Mouse (Mus musculus): ENCODE data around the gene Gm36028. TPM values are rescaled to one million over a fixed set of nuclear protein-coding genes. Genes with fewer than 3 reads are reported as not detected.

The Gm36028 gene
- polyA plus RNA-seq, 1 experiment from 2014 or later: 0.43 TPM

- Histone ChIP-seq H3K4me3 (ENCODE audit: low read length) (peak within 1 kb of the TSS; percentile 99), H3K9me3 (ENCODE audit: control insufficient read depth, low read length) (no peaks in the 10 kb centered on the region), H3K4me2 (ENCODE audit: low read depth, low read length) (peak within 1 kb of the TSS; percentile 77), H3K4me1 (replicated peaks; ENCODE audit: control insufficient read depth, insufficient read depth, low read length) (peaks cover 22% of the 10 kb centered on the region), H3K36me3 (ENCODE audit: control insufficient read depth, insufficient read depth, low read length) (no peaks in the 10 kb centered on the region), H3K9ac (ENCODE audit: low read length) (peak within 1 kb of the TSS; percentile 99), H3K27me3 (ENCODE audit: control insufficient read depth, insufficient read depth, low read depth, low read length) (no peaks in the 10 kb centered on the region), H3K27ac (ENCODE audit: low read length) (peak within 1 kb of the TSS; percentile 98)
- peak; percentile 96 for ATAC-seq (ENCODE audit: low read depth)
- WGBS: under 1% methylated on average over 61 of the region's 86 CpGs
Observed at GRCm38 (mm10) chr16:37867791-37868505, 7.0 kb upstream of the Gm36028 start, which contains the start of gene Lrrc58. TSS of gene Lrrc58 (plus strand) at chr16:37868389.

DNA sequence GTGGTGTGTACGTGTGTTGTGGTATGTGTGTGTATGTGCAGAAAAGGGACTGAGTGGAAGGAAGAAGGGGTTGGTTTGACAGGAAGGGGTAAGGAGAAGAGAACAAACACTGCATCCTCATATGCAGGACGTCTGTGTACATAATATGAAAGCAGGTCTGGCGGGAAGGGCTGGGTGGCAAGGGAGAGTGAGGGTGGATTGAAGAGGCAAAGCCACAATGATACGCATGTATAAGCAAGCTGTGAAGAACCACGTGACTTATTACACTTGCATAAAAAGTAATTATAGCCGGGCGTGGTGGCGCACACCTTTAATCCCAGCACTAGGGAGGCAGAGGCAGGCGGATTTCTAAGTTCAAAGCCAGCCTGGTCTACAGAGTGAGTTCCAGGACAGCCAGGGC is 4.9 kb upstream of the Gm36028 start:
- no peak overlapping the region for H3K9ac ChIP-seq (ENCODE audit: low read length)
- peaks cover 14% of the 10 kb centered on the region for H3K4me1 ChIP-seq (replicated peaks; ENCODE audit: control insufficient read depth, insufficient read depth, low read length)
- no peaks in the 10 kb centered on the region for H3K36me3 ChIP-seq (ENCODE audit: control insufficient read depth, insufficient read depth, low read length)
- no peak overlapping the region for H3K27ac ChIP-seq (ENCODE audit: low read length)
- no peak for ATAC-seq (ENCODE audit: low read depth)
- WGBS: 71% methylated on average over 9 of the region's 9 CpGs
- no peaks in the 10 kb centered on the region for H3K27me3 ChIP-seq (ENCODE audit: control insufficient read depth, insufficient read depth, low read depth, low read length)
- no peaks in the 10 kb centered on the region for H3K9me3 ChIP-seq (ENCODE audit: control insufficient read depth, low read length)
- no peak overlapping the region for H3K4me2 ChIP-seq (ENCODE audit: low read depth, low read length)
- no peak overlapping the region for H3K4me3 ChIP-seq (ENCODE audit: low read length)

DNA sequence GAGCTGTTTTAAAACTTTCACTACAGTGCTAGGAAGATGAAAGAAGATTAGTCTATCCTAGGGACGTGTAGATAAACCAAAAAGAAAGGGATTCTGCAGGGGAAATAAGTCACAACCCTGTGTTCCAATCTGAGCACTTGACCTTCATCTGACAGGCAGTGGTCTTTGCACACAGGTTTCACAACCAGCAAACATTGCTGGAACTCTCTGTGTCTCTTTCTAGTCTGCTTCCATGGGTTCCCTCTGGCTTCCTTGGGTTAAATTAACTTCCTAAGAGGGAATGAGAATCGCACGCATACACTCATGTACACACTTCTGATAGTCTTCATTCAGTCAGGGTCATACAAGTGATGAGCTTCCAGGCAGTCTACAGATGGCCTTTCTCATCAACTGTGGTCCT is 2.9 kb upstream of the Gm36028 start:
- no peak overlapping the region for H3K4me2 ChIP-seq (ENCODE audit: low read depth, low read length)
- no peak overlapping the region for H3K4me3 ChIP-seq (ENCODE audit: low read length)
- no peaks in the 10 kb centered on the region for H3K9me3 ChIP-seq (ENCODE audit: control insufficient read depth, low read length)
- H3K27me3 ChIP-seq (ENCODE audit: control insufficient read depth, insufficient read depth, low read depth, low read length): no peaks in the 10 kb centered on the region
- no peaks in the 10 kb centered on the region for H3K36me3 ChIP-seq (ENCODE audit: control insufficient read depth, insufficient read depth, low read length)
- ATAC-seq (ENCODE audit: low read depth): no peak
- 64% methylated on average over 3 of the region's 3 CpGs for WGBS
- no peak overlapping the region for H3K27ac ChIP-seq (ENCODE audit: low read length)
- H3K4me1 ChIP-seq (replicated peaks; ENCODE audit: control insufficient read depth, insufficient read depth, low read length): peaks cover 6% of the 10 kb centered on the region; the same call in 1 of the 2 replicates
- H3K9ac ChIP-seq (ENCODE audit: low read length): no peak overlapping the region

DNA sequence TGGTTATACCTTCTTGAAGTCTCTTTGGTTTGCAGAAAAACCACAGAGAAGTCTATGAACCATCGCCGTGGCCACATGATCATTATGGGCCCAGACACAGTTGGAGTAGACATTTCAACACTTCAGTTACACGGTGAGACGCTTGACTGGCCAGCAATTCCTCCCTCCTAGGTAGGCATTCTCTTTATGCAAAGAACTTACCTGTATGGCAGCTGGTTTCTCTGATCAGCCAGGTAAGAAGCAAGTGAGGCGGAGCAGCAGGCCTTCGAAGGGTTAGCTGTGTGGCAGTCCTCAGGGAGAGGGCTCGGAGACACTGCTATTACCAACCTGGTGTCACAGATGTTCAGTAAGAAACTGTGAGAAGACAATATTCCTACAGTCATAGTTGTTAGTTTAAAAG is 733 bp downstream of the Gm36028 start:
- 73% methylated on average over 7 of the region's 7 CpGs for WGBS

GRCm38 (mm10) chr16:37857495-37857894 is 3.5 kb downstream of the Gm36028 start:
- Histone ChIP-seq H3K4me3 (ENCODE audit: low read length) (no peak overlapping the region), H3K27ac (ENCODE audit: low read length) (no peak overlapping the region), H3K36me3 (ENCODE audit: control insufficient read depth, insufficient read depth, low read length) (no peaks in the 10 kb centered on the region), H3K27me3 (ENCODE audit: control insufficient read depth, insufficient read depth, low read depth, low read length) (no peaks in the 10 kb centered on the region), H3K4me1 (replicated peaks; ENCODE audit: control insufficient read depth, insufficient read depth, low read length) (no peaks in the 10 kb centered on the region; the same call in 1 of the 2 replicates), H3K4me2 (ENCODE audit: low read depth, low read length) (no peak overlapping the region), H3K9ac (ENCODE audit: low read length) (no peak overlapping the region), H3K9me3 (ENCODE audit: control insufficient read depth, low read length) (no peaks in the 10 kb centered on the region)
- 80% methylated on average over 8 of the region's 8 CpGs for WGBS
- no peak for ATAC-seq (ENCODE audit: low read depth)

More for the DNA sequence above, 733 bp downstream of the Gm36028 start:
- no peaks in the 10 kb centered on the region for H3K9me3 ChIP-seq (ENCODE audit: control insufficient read depth, low read length)
- no peaks in the 10 kb centered on the region for H3K36me3 ChIP-seq (ENCODE audit: control insufficient read depth, insufficient read depth, low read length)
- H3K27me3 ChIP-seq (ENCODE audit: control insufficient read depth, insufficient read depth, low read depth, low read length): no peaks in the 10 kb centered on the region
- no peak overlapping the region for H3K27ac ChIP-seq (ENCODE audit: low read length)
- H3K9ac ChIP-seq (ENCODE audit: low read length): no peak overlapping the region
- H3K4me2 ChIP-seq (ENCODE audit: low read depth, low read length): no peak overlapping the region
- no peak overlapping the region for H3K4me3 ChIP-seq (ENCODE audit: low read length)
- ATAC-seq (ENCODE audit: low read depth): no peak
- H3K4me1 ChIP-seq (replicated peaks; ENCODE audit: control insufficient read depth, insufficient read depth, low read length): no peaks in the 10 kb centered on the region

DNA sequence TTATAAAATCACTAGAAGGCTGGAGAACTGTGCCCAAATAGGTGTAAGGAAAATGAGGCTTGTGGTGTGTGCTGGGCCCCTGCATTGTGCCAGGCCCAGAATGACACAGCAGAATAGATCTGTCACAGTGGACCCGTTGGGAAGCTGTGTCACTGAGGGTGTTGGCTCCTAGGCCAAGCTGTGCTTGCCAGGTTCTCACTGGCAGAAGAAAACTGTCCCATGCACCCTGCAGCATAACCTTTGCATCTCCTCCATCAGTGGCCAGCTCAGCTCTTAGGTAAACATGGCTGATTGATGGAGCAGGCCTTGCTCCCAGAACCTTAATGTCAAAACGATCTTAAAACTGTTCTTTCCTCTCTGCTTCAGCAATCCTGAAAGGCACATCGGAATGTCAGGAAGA is 4.6 kb downstream of the Gm36028 start:
- no peaks in the 10 kb centered on the region for H3K36me3 ChIP-seq (ENCODE audit: control insufficient read depth, insufficient read depth, low read length)
- H3K4me1 ChIP-seq (replicated peaks; ENCODE audit: control insufficient read depth, insufficient read depth, low read length): peaks cover 5% of the 10 kb centered on the region
- H3K9ac ChIP-seq (ENCODE audit: low read length): no peak overlapping the region
- no peak overlapping the region for H3K4me2 ChIP-seq (ENCODE audit: low read depth, low read length)
- no peaks in the 10 kb centered on the region for H3K9me3 ChIP-seq (ENCODE audit: control insufficient read depth, low read length)
- WGBS: 18% methylated on average over 3 of the region's 3 CpGs
- no peak overlapping the region for H3K27ac ChIP-seq (ENCODE audit: low read length)
- H3K4me3 ChIP-seq (ENCODE audit: low read length): no peak overlapping the region
- no peak for ATAC-seq (ENCODE audit: low read depth)
- H3K27me3 ChIP-seq (ENCODE audit: control insufficient read depth, insufficient read depth, low read depth, low read length): no peaks in the 10 kb centered on the region

- Histone ChIP-seq H3K36me3 (ENCODE audit: control insufficient read depth, insufficient read depth, low read length) (no peaks in the 10 kb centered on the region), H3K4me3 (ENCODE audit: low read length) (no peak overlapping the region), H3K9ac (ENCODE audit: low read length) (no peak overlapping the region), H3K27me3 (ENCODE audit: control insufficient read depth, insufficient read depth, low read depth, low read length) (no peaks in the 10 kb centered on the region), H3K4me1 (replicated peaks; ENCODE audit: control insufficient read depth, insufficient read depth, low read length) (peaks cover 5% of the 10 kb centered on the region), H3K4me2 (ENCODE audit: low read depth, low read length) (no peak overlapping the region), H3K9me3 (ENCODE audit: control insufficient read depth, low read length) (no peaks in the 10 kb centered on the region), H3K27ac (ENCODE audit: low read length) (no peak overlapping the region)
- 36% methylated on average over 8 of the region's 8 CpGs for WGBS
- ATAC-seq (ENCODE audit: low read depth): no peak
Observed at GRCm38 (mm10) chr16:37855583-37855982, 5.4 kb downstream of the Gm36028 start.

GRCm38 (mm10) chr16:37854593-37854992 is 6.4 kb downstream of the Gm36028 start:
- no peak overlapping the region for H3K27ac ChIP-seq (ENCODE audit: low read length)
- no peak for ATAC-seq (ENCODE audit: low read depth)
- no peaks in the 10 kb centered on the region for H3K9me3 ChIP-seq (ENCODE audit: control insufficient read depth, low read length)
- no peak overlapping the region for H3K9ac ChIP-seq (ENCODE audit: low read length)
- no peaks in the 10 kb centered on the region for H3K27me3 ChIP-seq (ENCODE audit: control insufficient read depth, insufficient read depth, low read depth, low read length)
- peaks cover 8% of the 10 kb centered on the region for H3K4me1 ChIP-seq (replicated peaks; ENCODE audit: control insufficient read depth, insufficient read depth, low read length)
- 41% methylated on average over 5 of the region's 5 CpGs for WGBS
- no peaks in the 10 kb centered on the region for H3K36me3 ChIP-seq (ENCODE audit: control insufficient read depth, insufficient read depth, low read length)
- no peak overlapping the region for H3K4me2 ChIP-seq (ENCODE audit: low read depth, low read length)
- no peak overlapping the region for H3K4me3 ChIP-seq (ENCODE audit: low read length)

- H3K36me3 ChIP-seq (ENCODE audit: control insufficient read depth, insufficient read depth, low read length): no peaks in the 10 kb centered on the region
- ATAC-seq (ENCODE audit: low read depth): no peak
- H3K4me3 ChIP-seq (ENCODE audit: low read length): no peak overlapping the region
- no peaks in the 10 kb centered on the region for H3K27me3 ChIP-seq (ENCODE audit: control insufficient read depth, insufficient read depth, low read depth, low read length)
- WGBS: 59% methylated on average over 14 of the region's 14 CpGs
- H3K4me1 ChIP-seq (replicated peaks; ENCODE audit: control insufficient read depth, insufficient read depth, low read length): peaks cover 8% of the 10 kb centered on the region
- H3K4me2 ChIP-seq (ENCODE audit: low read depth, low read length): 0 out of 2 replicates have a peak overlapping the region, but pooled peaks have one; percentile 6
- no peaks in the 10 kb centered on the region for H3K9me3 ChIP-seq (ENCODE audit: control insufficient read depth, low read length)
- no peak overlapping the region for H3K27ac ChIP-seq (ENCODE audit: low read length)
- H3K9ac ChIP-seq (ENCODE audit: low read length): no peak overlapping the region
Observed at GRCm38 (mm10) chr16:37854054-37854453, 6.9 kb downstream of the Gm36028 start.
